Mouse (Mus musculus) C2C12 (cell line): ENCODE measurements around the gene Pam.

Experiments used
- CTCF ChIP-seq: IDR thresholded peaks from one replicate; pipeline ENCODE4 v1.5.1; 2011; ENCODE audit not compliant: control insufficient read depth, insufficient read depth, insufficient read length
- MYOD1 ChIP-seq: IDR thresholded peaks from one replicate; pipeline ENCODE4 v1.6.1; 2011; ENCODE audit warnings: low read depth; ENCODE audit not compliant: control insufficient read depth, insufficient read length
- USF1 ChIP-seq: IDR thresholded peaks from one replicate; pipeline ENCODE4 v1.6.1; 2011; ENCODE audit warnings: low read depth, mild to moderate bottlenecking, control low read depth, moderate library complexity

DNA sequence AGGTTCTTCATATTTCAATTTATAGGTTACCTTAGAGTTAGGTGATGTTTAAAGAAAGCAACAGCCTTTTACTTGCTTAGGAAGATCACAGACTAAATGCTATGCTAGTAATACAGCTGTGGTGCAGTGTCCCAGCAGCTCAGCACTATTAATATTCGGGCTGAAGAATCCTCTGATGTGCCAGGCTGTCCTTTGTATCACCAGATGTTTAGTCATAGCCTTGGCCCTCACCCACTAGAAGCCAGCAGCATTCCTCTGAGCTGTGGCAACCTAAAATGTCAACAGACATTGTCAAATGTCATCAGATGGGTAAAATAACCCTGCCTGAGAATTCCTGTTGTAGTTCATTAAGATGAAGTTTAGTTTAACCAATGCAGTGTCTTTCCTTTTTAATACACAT, 112.3 kb downstream of the Pam start:
- TF ChIP-seq CTCF (no peak), USF1 (no peak), MYOD1 (no peak)
